Mouse (Mus musculus) C2C12 (cell line): Measurements from ENCODE around the gene 1110051M20Rik. TPM values are rescaled to one million over a fixed set of nuclear protein-coding genes. Genes with fewer than 3 reads are reported as not detected.

Source experiments
- H3K27me3 ChIP-seq: one replicate; pipeline ENCODE4 v1.6.1; 2011; ENCODE audit not compliant: control insufficient read depth, insufficient read depth, insufficient read length
- H3K36me3 ChIP-seq: one replicate; pipeline ENCODE4 v1.6.1; 2011; ENCODE audit not compliant: control insufficient read depth, insufficient read depth
- H3K4me3 ChIP-seq: one replicate; pipeline ENCODE4 v1.5.1; 2011; ENCODE audit warnings: mild to moderate bottlenecking, control low read depth; ENCODE audit not compliant: poor library complexity, insufficient read depth, severe bottlenecking
- H3K79me2 ChIP-seq: one replicate; pipeline ENCODE4 v1.6.1; 2011; ENCODE audit not compliant: control insufficient read depth, insufficient read depth
- H3K79me3 ChIP-seq: one replicate; pipeline ENCODE4 v1.6.1; 2011; ENCODE audit warnings: low read depth, control low read depth
- H3ac ChIP-seq: one replicate; pipeline ENCODE3; 2011; ENCODE audit warnings: low read depth; ENCODE audit not compliant: control insufficient read depth, insufficient read length
- CEBPB ChIP-seq: IDR thresholded peaks from one replicate; pipeline ENCODE4 v1.6.1; 2011; ENCODE audit warnings: low read depth, mild to moderate bottlenecking, control low read depth, moderate library complexity
- CTCF ChIP-seq: IDR thresholded peaks from one replicate; pipeline ENCODE4 v1.5.1; 2011; ENCODE audit not compliant: control insufficient read depth, insufficient read depth, insufficient read length
- FOSL1 ChIP-seq: IDR thresholded peaks from one replicate; pipeline ENCODE4 v1.8.0; 2011; ENCODE audit warnings: mild to moderate bottlenecking, low read length; ENCODE audit not compliant: poor library complexity, insufficient read depth, severe bottlenecking
- MAX ChIP-seq: IDR thresholded peaks from one replicate; pipeline ENCODE4 v1.6.1; 2011; ENCODE audit warnings: mild to moderate bottlenecking, control low read depth
- MYOD1 ChIP-seq: IDR thresholded peaks from one replicate; pipeline ENCODE4 v1.6.1; 2011; ENCODE audit warnings: low read depth; ENCODE audit not compliant: control insufficient read depth, insufficient read length
- MYOG ChIP-seq: IDR thresholded peaks from one replicate; pipeline ENCODE4 v1.6.1; 2011; ENCODE audit not compliant: control insufficient read depth, insufficient read length; ENCODE audit errors: extremely low read depth
- USF1 ChIP-seq: IDR thresholded peaks from one replicate; pipeline ENCODE4 v1.6.1; 2011; ENCODE audit warnings: low read depth, mild to moderate bottlenecking, control low read depth, moderate library complexity
- polyA plus RNA-seq: library from polyadenylated mRNA; unstranded; fragments of >200 nt; fragmentation: generic; extraction: Trizol; gene quantifications from one replicate; pipeline ENCODE4 v1.2.1, GENCODE M21; 2012; ENCODE audit warnings: missing spikeins

1110051M20Rik gene
- polyA plus RNA-seq, 1 experiment, result 27.5 TPM

DNA sequence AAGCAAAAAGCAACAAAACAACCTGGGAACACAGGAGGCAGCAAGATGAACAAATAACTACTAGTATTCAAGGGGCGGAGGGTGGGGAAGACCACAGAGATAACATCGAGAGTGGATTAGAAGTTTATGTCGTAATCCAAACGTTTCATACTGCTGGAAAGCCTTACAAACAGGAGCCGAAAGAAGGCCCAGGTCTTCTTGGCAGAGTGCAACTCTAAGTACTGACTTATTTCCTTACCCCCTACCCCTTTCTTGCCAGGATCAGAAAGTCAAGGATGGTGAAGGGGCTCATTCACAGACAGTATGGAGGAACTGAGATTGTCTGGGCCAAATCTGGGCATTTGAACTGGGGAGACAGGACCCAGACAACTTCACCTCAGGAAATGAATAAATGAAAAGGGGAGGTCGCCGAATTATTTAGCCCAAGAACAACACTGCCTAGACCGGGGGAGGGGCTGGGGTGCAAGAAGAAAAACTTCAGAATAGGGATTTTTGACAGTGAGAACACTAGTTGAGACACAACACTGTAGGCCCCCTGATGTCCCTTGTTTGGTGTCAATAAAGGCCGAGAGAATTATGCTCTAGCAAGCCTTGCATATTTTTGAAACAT, 12.1 kb upstream of the 1110051M20Rik start:
- peak overlapping the region; percentile 40 for H3K4me3 ChIP-seq
- H3K27me3 ChIP-seq, result no peaks in the 10 kb centered on the region
- H3K79me2 ChIP-seq, result no peaks in the 10 kb centered on the region
- TF ChIP-seq MAX (no peak), FOSL1 (no peak), MYOG (no peak)
- H3K79me3 ChIP-seq, result no peaks in the 10 kb centered on the region
- H3ac ChIP-seq, result no peak overlapping the region
- H3K36me3 ChIP-seq, result no peaks in the 10 kb centered on the region

GRCm38 (mm10) chr2:91455826-91456225, 11.3 kb upstream of the 1110051M20Rik start:
- no peaks in the 10 kb centered on the region for H3K36me3 ChIP-seq
- no peaks in the 10 kb centered on the region for H3K79me2 ChIP-seq
- no peak overlapping the region for H3ac ChIP-seq
- no peaks in the 10 kb centered on the region for H3K79me3 ChIP-seq
- no peak overlapping the region for H3K4me3 ChIP-seq
- no peaks in the 10 kb centered on the region for H3K27me3 ChIP-seq
- TF ChIP-seq MAX, result no peak
- TF ChIP-seq FOSL1, result no peak
- peak; percentile 7 for TF ChIP-seq CTCF
- no peak for TF ChIP-seq MYOG

GRCm38 (mm10) chr2:91454434-91454833, 9.9 kb upstream of the 1110051M20Rik start:
- H3K36me3 ChIP-seq, result no peaks in the 10 kb centered on the region
- no peaks in the 10 kb centered on the region for H3K79me3 ChIP-seq
- no peak for TF ChIP-seq USF1
- no peak for TF ChIP-seq CTCF
- TF ChIP-seq CEBPB, result no peak
- TF ChIP-seq FOSL1, result no peak
- no peak for TF ChIP-seq MAX
- no peak for TF ChIP-seq MYOG
- no peaks in the 10 kb centered on the region for H3K27me3 ChIP-seq
- no peak overlapping the region for H3ac ChIP-seq
- no peaks in the 10 kb centered on the region for H3K79me2 ChIP-seq
- H3K4me3 ChIP-seq, result no peak overlapping the region

- no peak for TF ChIP-seq CTCF
- TF ChIP-seq MAX, result no peak
- Histone ChIP-seq H3K79me3 (no peaks in the 10 kb centered on the region), H3K4me3 (no peak overlapping the region), H3K79me2 (no peaks in the 10 kb centered on the region), H3K36me3 (no peaks in the 10 kb centered on the region), H3ac (no peak overlapping the region), H3K27me3 (no peaks in the 10 kb centered on the region)
Observed at GRCm38 (mm10) chr2:91453231-91454075, 8.9 kb upstream of the 1110051M20Rik start.

- H3K79me2 ChIP-seq, result no peaks in the 10 kb centered on the region
- no peaks in the 10 kb centered on the region for H3K79me3 ChIP-seq
Observed at GRCm38 (mm10) chr2:91452658-91453057, 8.2 kb upstream of the 1110051M20Rik start.

DNA sequence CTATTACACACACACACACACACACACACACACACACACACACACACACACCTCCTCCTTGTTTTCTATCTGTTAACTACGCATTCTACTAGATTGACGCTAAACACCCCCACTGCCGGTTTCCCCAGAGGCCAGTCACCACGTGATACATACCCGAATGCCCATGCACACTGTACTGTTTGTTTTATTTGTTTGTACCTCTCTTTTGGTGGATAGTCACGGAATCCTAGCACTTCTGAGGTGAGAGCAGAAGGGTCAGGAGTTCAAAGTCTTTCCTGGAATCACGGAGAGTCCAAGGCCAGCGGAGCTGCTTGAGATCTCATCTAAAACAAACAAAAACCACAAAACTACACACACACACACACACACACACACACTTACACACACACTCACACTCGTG, 5.8 kb upstream of the 1110051M20Rik start:
- TF ChIP-seq MAX (no peak), MYOG (no peak), USF1 (no peak), CEBPB (no peak), FOSL1 (no peak), MYOD1 (no peak), CTCF (no peak)
- no peaks in the 10 kb centered on the region for H3K27me3 ChIP-seq
- H3K79me3 ChIP-seq, result no peaks in the 10 kb centered on the region
- H3K36me3 ChIP-seq, result no peaks in the 10 kb centered on the region
- H3K4me3 ChIP-seq, result no peak overlapping the region
- no peak overlapping the region for H3ac ChIP-seq
- H3K79me2 ChIP-seq, result no peaks in the 10 kb centered on the region

More at GRCm38 (mm10) chr2:91452658-91453057, 8.2 kb upstream of the 1110051M20Rik start:
- Histone ChIP-seq H3K36me3 (no peaks in the 10 kb centered on the region), H3K27me3 (no peaks in the 10 kb centered on the region), H3ac (no peak overlapping the region), H3K4me3 (no peak overlapping the region)
- TF ChIP-seq MYOD1 (no peak), CEBPB (no peak), MAX (no peak), CTCF (no peak), USF1 (no peak), FOSL1 (no peak), MYOG (no peak)
